Mouse (Mus musculus) MEL (cell line): ENCODE measurements around the gene Slc30a2. TPM values are rescaled to one million over a fixed set of nuclear protein-coding genes. Genes with fewer than 3 reads are reported as not detected.

ENCODE experiments used
- DNase-seq: peaks from one replicate; pipeline ENCODE4 v3.0.0; 2011; ENCODE audit warnings: low read depth, low spot score
- H3K27ac ChIP-seq: 2 replicates; pipeline ENCODE4 v1.5.1; 2012; ENCODE audit warnings: low read depth, mild to moderate bottlenecking, control low read depth, low read length, moderate library complexity; ENCODE audit not compliant: control insufficient read depth
- H3K27me3 ChIP-seq, 2 experiments: fragments of 150-350 bp in 1 of 2; sonication (generic) in 1 of 2; 2 replicates each; pipeline ENCODE4 v1.6.1; 2012; ENCODE audit warnings: low read length in 2 of 2, mild to moderate bottlenecking in 2 of 2, improper control_type of control experiment in 1 of 2, moderate library complexity in 1 of 2; ENCODE audit not compliant: insufficient read depth in 2 of 2, control insufficient read depth in 1 of 2
- H3K36me3 ChIP-seq, 2 experiments: 2 replicates each; pipeline ENCODE4 v1.6.1; 2012 to 2014; ENCODE audit warnings: low read length in 2 of 2, improper control_type of control experiment in 1 of 2, inconsistent platforms in 1 of 2, mild to moderate bottlenecking in 1 of 2; ENCODE audit not compliant: insufficient read depth in 2 of 2, control insufficient read depth in 1 of 2
- H3K4me1 ChIP-seq, 2 experiments: fragments of 150-350 bp in 1 of 2; sonication (generic) in 1 of 2; 2 replicates each; pipeline ENCODE4 v1.6.1; 2012; ENCODE audit warnings: low read length in 2 of 2, improper control_type of control experiment in 1 of 2, mild to moderate bottlenecking in 1 of 2; ENCODE audit not compliant: insufficient read depth in 2 of 2, control insufficient read depth in 1 of 2
- H3K4me3 ChIP-seq, 2 experiments: fragments of 150-350 bp in 1 of 2; sonication (generic) in 1 of 2; 2 replicates each; pipeline ENCODE4 v1.5.1; 2012; ENCODE audit warnings: low read depth in 2 of 2, low read length in 2 of 2, mild to moderate bottlenecking in 2 of 2, moderate library complexity in 2 of 2, control low read depth in 1 of 2, improper control_type of control experiment in 1 of 2; ENCODE audit not compliant: control insufficient read depth in 1 of 2, insufficient read depth in 1 of 2
- H3K79me2 ChIP-seq: 2 replicates; pipeline ENCODE4 v1.6.1; 2012; ENCODE audit warnings: mild to moderate bottlenecking, low read length, moderate library complexity; ENCODE audit not compliant: control insufficient read depth, poor library complexity, insufficient read depth
- H3K9ac ChIP-seq: 2 replicates; pipeline ENCODE4 v1.6.1; 2012; ENCODE audit warnings: low read depth, mild to moderate bottlenecking, control low read depth, low read length, moderate library complexity; ENCODE audit not compliant: control insufficient read depth, poor library complexity, severe bottlenecking
- H3K9me3 ChIP-seq: fragments of 150-350 bp; sonication (generic); replicated peaks from 2 replicates; pipeline ENCODE4 v1.6.1; 2012; ENCODE audit warnings: mild to moderate bottlenecking, low read length, improper control_type of control experiment, moderate library complexity; ENCODE audit not compliant: insufficient read depth
- BHLHE40 ChIP-seq: IDR thresholded peaks from 2 replicates; pipeline ENCODE4 v1.6.1; 2012; ENCODE audit warnings: low read depth, mild to moderate bottlenecking, inconsistent platforms, low read length, improper control_type of control experiment, borderline replicate concordance
- CHD1 ChIP-seq: IDR thresholded peaks from 2 replicates; pipeline ENCODE4 v1.6.1; 2012; ENCODE audit warnings: low read depth, mild to moderate bottlenecking, inconsistent platforms, low read length, improper control_type of control experiment
- CTCF ChIP-seq, 3 experiments: IDR thresholded peaks in 2 of 3; conservative IDR thresholded peaks in 1 of 3; 2 replicates each; pipeline ENCODE4 v1.5.1; 2011 to 2012; ENCODE audit warnings: low read length in 3 of 3, low read depth in 2 of 3, mild to moderate bottlenecking in 2 of 3, improper control_type of control experiment in 1 of 3, inconsistent platforms in 1 of 3, mixed read lengths in 1 of 3, moderate library complexity in 1 of 3; ENCODE audit not compliant: control insufficient read depth in 1 of 3, insufficient read depth in 1 of 3, poor library complexity in 1 of 3, severe bottlenecking in 1 of 3
- E2F4 ChIP-seq: IDR thresholded peaks from 2 replicates; pipeline ENCODE4 v1.6.1; 2011; ENCODE audit warnings: low read depth, low read length, improper control_type of control experiment, borderline replicate concordance
- ELF1 ChIP-seq: IDR thresholded peaks from 2 replicates; pipeline ENCODE4 v1.6.1; 2014; ENCODE audit warnings: low read depth, mild to moderate bottlenecking, inconsistent platforms, low read length, improper control_type of control experiment, moderate library complexity
- ETS1 ChIP-seq: IDR thresholded peaks from 2 replicates; pipeline ENCODE4 v1.6.1; 2012; ENCODE audit warnings: low read depth, mild to moderate bottlenecking, inconsistent platforms, low read length, improper control_type of control experiment, moderate library complexity
- GABPA ChIP-seq: IDR thresholded peaks from 2 replicates; pipeline ENCODE4 v1.6.1; 2012; ENCODE audit warnings: low read depth, mild to moderate bottlenecking, inconsistent platforms, low read length, improper control_type of control experiment, moderate library complexity
- HCFC1 ChIP-seq: IDR thresholded peaks from 2 replicates; pipeline ENCODE4 v1.6.1; 2012; ENCODE audit warnings: low read depth, mild to moderate bottlenecking, inconsistent platforms, low read length, improper control_type of control experiment, moderate library complexity
- KAT2A ChIP-seq: conservative IDR thresholded peaks from 2 replicates; pipeline ENCODE4 v1.6.1; 2012; ENCODE audit warnings: low read depth, low read length, improper control_type of control experiment, inconsistent platforms
- MAFK ChIP-seq: IDR thresholded peaks from 2 replicates; pipeline ENCODE4 v1.6.1; 2011; ENCODE audit warnings: low read depth, mild to moderate bottlenecking, low read length, improper control_type of control experiment, borderline replicate concordance
- MAX ChIP-seq: IDR thresholded peaks from 2 replicates; pipeline ENCODE4 v1.6.1; 2011; ENCODE audit warnings: low read length, improper control_type of control experiment
- MEF2A ChIP-seq: IDR thresholded peaks from 2 replicates; pipeline ENCODE4 v1.6.1; 2014; ENCODE audit warnings: low read depth, mild to moderate bottlenecking, inconsistent platforms, low read length, improper control_type of control experiment; ENCODE audit not compliant: poor library complexity, insufficient replicate concordance, severe bottlenecking; ENCODE audit errors: extremely low read depth
- MXI1 ChIP-seq: IDR thresholded peaks from 2 replicates; pipeline ENCODE4 v1.6.1; 2011; ENCODE audit warnings: mild to moderate bottlenecking, low read depth, low read length, improper control_type of control experiment
- MYB ChIP-seq: IDR thresholded peaks from 2 replicates; pipeline ENCODE4 v1.6.1; 2011; ENCODE audit warnings: mild to moderate bottlenecking, low read depth, low read length, improper control_type of control experiment
- MYC ChIP-seq: IDR thresholded peaks from 2 replicates; pipeline ENCODE4 v1.6.1; 2011; ENCODE audit warnings: low read depth, mild to moderate bottlenecking, low read length, improper control_type of control experiment, moderate library complexity
- NELFE ChIP-seq: IDR thresholded peaks from 2 replicates; pipeline ENCODE4 v1.6.1; 2011; ENCODE audit warnings: low read depth, low read length, improper control_type of control experiment
- NRF1 ChIP-seq: IDR thresholded peaks from 2 replicates; pipeline ENCODE4 v1.6.1; 2014; ENCODE audit warnings: low read depth, mild to moderate bottlenecking, inconsistent platforms, low read length, improper control_type of control experiment, moderate library complexity; ENCODE audit not compliant: poor library complexity, insufficient read depth, severe bottlenecking
- POLR2A ChIP-seq, 2 experiments: IDR thresholded peaks; 2 replicates each; pipeline ENCODE4 v1.6.1; 2011 to 2012; ENCODE audit warnings: low read length in 2 of 2, mild to moderate bottlenecking in 2 of 2, control low read depth in 1 of 2, improper control_type of control experiment in 1 of 2, low read depth in 1 of 2, moderate library complexity in 1 of 2; ENCODE audit not compliant: control insufficient read depth in 1 of 2, insufficient read depth in 1 of 2, poor library complexity in 1 of 2
- POLR2AphosphoS2 ChIP-seq: IDR thresholded peaks from 2 replicates; pipeline ENCODE4 v1.6.1; 2011; ENCODE audit warnings: low read length, improper control_type of control experiment
- RAD21 ChIP-seq: IDR thresholded peaks from 2 replicates; pipeline ENCODE4 v1.6.1; 2011; ENCODE audit warnings: mild to moderate bottlenecking, low read depth, low read length, improper control_type of control experiment
- SIN3A ChIP-seq: IDR thresholded peaks from 2 replicates; pipeline ENCODE4 v1.6.1; 2012; ENCODE audit warnings: low read length, improper control_type of control experiment, inconsistent platforms
- SMC3 ChIP-seq: IDR thresholded peaks from 2 replicates; pipeline ENCODE4 v1.6.1; 2011; ENCODE audit warnings: low read depth, low read length, improper control_type of control experiment
- TBP ChIP-seq: IDR thresholded peaks from 2 replicates; pipeline ENCODE4 v1.8.0; 2011; ENCODE audit warnings: low read depth, low read length, improper control_type of control experiment
- TCF12 ChIP-seq: IDR thresholded peaks from 2 replicates; pipeline ENCODE4 v1.6.1; 2014; ENCODE audit warnings: low read depth, mild to moderate bottlenecking, inconsistent platforms, low read length, improper control_type of control experiment, moderate library complexity
- UBTF ChIP-seq: IDR thresholded peaks from 2 replicates; pipeline ENCODE4 v1.6.1; 2012; ENCODE audit warnings: low read depth, mild to moderate bottlenecking, inconsistent platforms, low read length, improper control_type of control experiment, moderate library complexity, borderline replicate concordance; ENCODE audit not compliant: insufficient read depth
- ZC3H11A ChIP-seq: IDR thresholded peaks from 2 replicates; pipeline ENCODE4 v1.6.1; 2012; ENCODE audit warnings: low read depth, mild to moderate bottlenecking, inconsistent platforms, low read length, improper control_type of control experiment
- ZKSCAN1 ChIP-seq: IDR thresholded peaks from 2 replicates; pipeline ENCODE4 v1.6.1; 2012; ENCODE audit warnings: low read depth, mild to moderate bottlenecking, inconsistent platforms, low read length, improper control_type of control experiment, moderate library complexity
- ZMIZ1 ChIP-seq: IDR thresholded peaks from 2 replicates; pipeline ENCODE4 v1.6.1; 2012; ENCODE audit warnings: low read depth, mild to moderate bottlenecking, inconsistent platforms, low read length, improper control_type of control experiment, moderate library complexity
- polyA plus RNA-seq, 2 experiments: library from polyadenylated mRNA; stranded (reverse) in 1 of 2; unstranded in 1 of 2; fragments of >175 nt in 1 of 2; fragments of >200 nt in 1 of 2; gene quantifications; 2 replicates each; pipeline versions ENCODE4 v1.2.1 to v1.2.4; 2012; ENCODE audit warnings: low replicate concordance in 2 of 2, low read depth in 1 of 2; ENCODE audit not compliant: insufficient read length in 2 of 2, insufficient read depth in 1 of 2, missing spikeins in 1 of 2
- total RNA-seq: library from RNA; depleted of rRNA; stranded (reverse); fragments of 300-350 nt; gene quantifications from 2 replicates; pipeline ENCODE4 v1.2.3, GENCODE M21; 2012

Slc30a2 gene
- total and polyA plus RNA-seq, 3 experiments = 0.39 to 0.54 TPM; not detected in 1

- Histone ChIP-seq H3K27me3 (peaks cover 0 to 9% of the 10 kb centered on the region in 2 experiments; a peak in 3 of 4 replicates), H3K9me3 (no peaks in the 10 kb centered on the region), H3K4me1 (no peaks in the 10 kb centered on the region), H3K9ac (no peak overlapping the region), H3K4me3 (no peak overlapping the region), H3K27ac (no peak overlapping the region), H3K36me3 (no peaks in the 10 kb centered on the region), H3K79me2 (no peaks in the 10 kb centered on the region)
- TF ChIP-seq RAD21 = peak; percentile 38
- TF ChIP-seq MAFK = no peak
- no peak for TF ChIP-seq UBTF
- no peak for TF ChIP-seq GABPA
- TF ChIP-seq MYC = no peak
- TF ChIP-seq MAX = no peak
- no peak for TF ChIP-seq MYB
- no peak for TF ChIP-seq TCF12
- peak; percentile 15 to 56 (median 21); a peak in 3 of 6 replicates for TF ChIP-seq CTCF (IDR thresholded peaks at IDR 0.05 in 2 of 3, conservative IDR thresholded peaks at IDR 0.05 in 1 of 3; ENCODE audit: control insufficient read depth in 1 of 3, insufficient read depth in 1 of 3, low read depth in 2 of 3, low read length in 3 of 3, poor library complexity in 1 of 3, severe bottlenecking in 1 of 3)
- 0 out of 2 replicates have a peak, but pooled peaks have one; percentile 17 for TF ChIP-seq ZC3H11A
- TF ChIP-seq MEF2A = no peak
- no peak for TF ChIP-seq ETS1
- TF ChIP-seq SIN3A = no peak
- no peak for TF ChIP-seq TBP
- no peak for TF ChIP-seq MXI1
- TF ChIP-seq ELF1 = no peak
- no peak for TF ChIP-seq POLR2A (IDR thresholded peaks at IDR 0.05; ENCODE audit: control insufficient read depth in 1 of 2, insufficient read depth in 1 of 2, low read depth in 1 of 2, low read length in 2 of 2, poor library complexity in 1 of 2)
- TF ChIP-seq E2F4 = no peak
- no peak for TF ChIP-seq HCFC1
- TF ChIP-seq SMC3 = peak; percentile 60
- TF ChIP-seq BHLHE40 = no peak
- peak; percentile 33 for DNase-seq
These were observed 21.5 kb upstream of the Slc30a2 start for GRCm38 (mm10) chr4:134321524-134321923.

GRCm38 (mm10) chr4:134324655-134325054 lies 18.3 kb upstream of the Slc30a2 start:
- TF ChIP-seq MYB = no peak
- no peak for TF ChIP-seq POLR2AphosphoS2
- no peak for TF ChIP-seq ZKSCAN1
- no peak for TF ChIP-seq CTCF (IDR thresholded peaks at IDR 0.05 in 2 of 3, conservative IDR thresholded peaks at IDR 0.05 in 1 of 3; ENCODE audit: control insufficient read depth in 1 of 3, insufficient read depth in 1 of 3, low read depth in 2 of 3, low read length in 3 of 3, poor library complexity in 1 of 3, severe bottlenecking in 1 of 3)
- TF ChIP-seq MAFK = no peak
- no peak for TF ChIP-seq SMC3
- TF ChIP-seq CHD1 = no peak
- TF ChIP-seq NELFE = no peak
- no peak for TF ChIP-seq ETS1
- TF ChIP-seq POLR2A (IDR thresholded peaks at IDR 0.05; ENCODE audit: control insufficient read depth in 1 of 2, insufficient read depth in 1 of 2, low read depth in 1 of 2, low read length in 2 of 2, poor library complexity in 1 of 2) = no peak
- TF ChIP-seq KAT2A = no peak
- TF ChIP-seq NRF1 = no peak
- TF ChIP-seq ZMIZ1 = no peak
- TF ChIP-seq RAD21 = no peak
- TF ChIP-seq HCFC1 = no peak
- TF ChIP-seq MYC = no peak
- H3K27me3 ChIP-seq = peaks cover 0 to 3% of the 10 kb centered on the region in 2 experiments; a peak in 3 of 4 replicates
- DNase-seq = no peak
- H3K9me3 ChIP-seq = no peaks in the 10 kb centered on the region
- no peaks in the 10 kb centered on the region for H3K79me2 ChIP-seq
- no peaks in the 10 kb centered on the region for H3K4me1 ChIP-seq
- H3K27ac ChIP-seq = no peak overlapping the region
- no peaks in the 10 kb centered on the region for H3K36me3 ChIP-seq
- H3K4me3 ChIP-seq = no peak overlapping the region
- no peak overlapping the region for H3K9ac ChIP-seq
